Mouse (Mus musculus) liver, embryonic 11.5 days (tissue): ENCODE data around the gene Pgr. TPM values are rescaled to one million over a fixed set of nuclear protein-coding genes. Genes with fewer than 3 reads are reported as not detected.

Source experiments
- ATAC-seq: fragments of 200-750 bp; cut with Nextera tagmentation; replicated peaks from 2 replicates; pipeline ENCODE4 v1.8.0; 2017; ENCODE audit warnings: moderate number of reproducible peaks, mild to moderate bottlenecking, moderate TSS enrichment, moderate library complexity; ENCODE audit not compliant: low FRiP score
- DNase-seq: peaks from one replicate; pipeline ENCODE4 v3.0.0-alpha.2; 2017; ENCODE audit warnings: low spot score
- H3K27ac ChIP-seq: fragments of 300-500 bp; sonication (generic); 2 replicates; pipeline ENCODE4 v1.5.1; 2014; ENCODE audit warnings: mild to moderate bottlenecking, low read depth, low read length, control low read depth
- H3K27me3 ChIP-seq: fragments of 300-500 bp; sonication (generic); replicated peaks from 2 replicates; pipeline ENCODE4 v1.6.1; 2014; ENCODE audit warnings: low read length, mixed read lengths; ENCODE audit not compliant: control insufficient read depth, insufficient read depth
- H3K36me3 ChIP-seq: fragments of 300-500 bp; sonication (generic); 2 replicates; pipeline ENCODE4 v1.6.1; 2014; ENCODE audit warnings: mild to moderate bottlenecking, low read length, moderate library complexity, mixed read lengths; ENCODE audit not compliant: control insufficient read depth, insufficient read depth
- H3K4me1 ChIP-seq: fragments of 300-500 bp; sonication (generic); replicated peaks from 2 replicates; pipeline ENCODE4 v1.6.1; 2014; ENCODE audit warnings: low read length, mixed read lengths; ENCODE audit not compliant: control insufficient read depth, insufficient read depth
- H3K4me2 ChIP-seq: fragments of 300-500 bp; sonication (generic); 2 replicates; pipeline ENCODE4 v1.6.1; 2014; ENCODE audit warnings: mild to moderate bottlenecking, control low read depth, moderate library complexity
- H3K4me3 ChIP-seq: fragments of 300-500 bp; sonication (generic); 2 replicates; pipeline ENCODE4 v1.5.1; 2014; ENCODE audit warnings: low read depth, low read length, control low read depth
- H3K9ac ChIP-seq: fragments of 300-500 bp; sonication (generic); 2 replicates; pipeline ENCODE4 v1.6.1; 2014; ENCODE audit warnings: low read depth, low read length, control low read depth
- H3K9me3 ChIP-seq: fragments of 300-500 bp; sonication (generic); 2 replicates; pipeline ENCODE4 v1.6.1; 2016; ENCODE audit warnings: low read length, inconsistent platforms, mixed read lengths; ENCODE audit not compliant: control insufficient read depth
- WGBS: fragments of 180-500 bp; shearing (Covaris S2); extraction: QIAGEN DNeasy Blood & Tissue Kit; methylation state at CpG from one replicate; pipeline ENCODE4 v1.1.7; 2014; 5-methylcytosine and 5-hydroxymethylcytosine counted together
- polyA plus RNA-seq: library from polyadenylated mRNA; unstranded; fragments of >200 nt; fragmentation: Nextera tagmentation; extraction: Ambion mirVana; gene quantifications from 2 replicates; pipeline ENCODE4 v1.2.1, GENCODE M21; 2014

Gene Pgr
- polyA plus RNA-seq, 1 experiment from 2014 or later: 0.03 TPM

GRCm38 (mm10) chr9:8927561-8927960 lies 27.9 kb downstream of the Pgr start:
- Histone ChIP-seq H3K9me3 (no peaks in the 10 kb centered on the region), H3K4me1 (no peaks in the 10 kb centered on the region), H3K4me2 (no peak overlapping the region), H3K4me3 (no peak overlapping the region), H3K9ac (no peak overlapping the region), H3K36me3 (no peaks in the 10 kb centered on the region), H3K27me3 (no peaks in the 10 kb centered on the region), H3K27ac (no peak overlapping the region)
- WGBS: 73% methylated on average over 2 of the region's 2 CpGs
- ATAC-seq (no peak), DNase-seq (no peak)

GRCm38 (mm10) chr9:8937753-8938152 lies 38.1 kb downstream of the Pgr start:
- H3K4me2 ChIP-seq: no peak overlapping the region
- no peaks in the 10 kb centered on the region for H3K9me3 ChIP-seq
- H3K4me1 ChIP-seq: no peaks in the 10 kb centered on the region
- ATAC-seq: no peak
- no peak overlapping the region for H3K27ac ChIP-seq
- no peak for DNase-seq
- no peaks in the 10 kb centered on the region for H3K27me3 ChIP-seq
- WGBS: 21% methylated on average over 1 of the region's 1 CpGs
- H3K36me3 ChIP-seq: no peaks in the 10 kb centered on the region
- H3K4me3 ChIP-seq: no peak overlapping the region
- no peak overlapping the region for H3K9ac ChIP-seq

- Histone ChIP-seq H3K4me2 (no peak overlapping the region), H3K9me3 (no peaks in the 10 kb centered on the region), H3K36me3 (no peaks in the 10 kb centered on the region), H3K4me3 (no peak overlapping the region), H3K4me1 (no peaks in the 10 kb centered on the region), H3K27ac (no peak overlapping the region), H3K27me3 (no peaks in the 10 kb centered on the region), H3K9ac (no peak overlapping the region)
- ATAC-seq: no peak
- DNase-seq: no peak
Observed at GRCm38 (mm10) chr9:8953306-8953705, 53.7 kb downstream of the Pgr start.

- Histone ChIP-seq H3K9me3 (no peaks in the 10 kb centered on the region), H3K4me1 (no peaks in the 10 kb centered on the region), H3K4me2 (no peak overlapping the region), H3K36me3 (no peaks in the 10 kb centered on the region), H3K4me3 (no peak overlapping the region), H3K27me3 (no peaks in the 10 kb centered on the region), H3K9ac (no peak overlapping the region), H3K27ac (no peak overlapping the region)
- WGBS: 59% methylated on average over 8 of the region's 8 CpGs
- DNase-seq (no peak), ATAC-seq (no peak)
Observed at GRCm38 (mm10) chr9:8964512-8965133, 65.0 kb downstream of the Pgr start.

- 63% methylated on average over 7 of the region's 7 CpGs for WGBS
- Histone ChIP-seq H3K9ac (no peak overlapping the region), H3K27ac (no peak overlapping the region), H3K4me3 (no peak overlapping the region), H3K27me3 (no peaks in the 10 kb centered on the region), H3K4me1 (no peaks in the 10 kb centered on the region), H3K9me3 (no peaks in the 10 kb centered on the region), H3K36me3 (no peaks in the 10 kb centered on the region), H3K4me2 (no peak overlapping the region)
- no peak for DNase-seq
- no peak for ATAC-seq
Observed at GRCm38 (mm10) chr9:8970240-8970639, 70.6 kb downstream of the Pgr start.

GRCm38 (mm10) chr9:8971491-8971890 lies 71.9 kb downstream of the Pgr start, which contains the start of gene Gm16485:
TSS of gene Gm16485 (plus strand) at chr9:8971791.
- H3K4me2 ChIP-seq: no peak within 1 kb of the TSS
- H3K4me1 ChIP-seq: no peaks in the 10 kb centered on the region
- H3K27me3 ChIP-seq: no peaks in the 10 kb centered on the region
- no peak within 1 kb of the TSS for H3K4me3 ChIP-seq
- H3K9me3 ChIP-seq: no peaks in the 10 kb centered on the region
- no peak within 1 kb of the TSS for H3K27ac ChIP-seq
- DNase-seq (no peak), ATAC-seq (no peak)
- no peak within 1 kb of the TSS for H3K9ac ChIP-seq
- WGBS: 56% methylated on average over 2 of the region's 2 CpGs
- no peaks in the 10 kb centered on the region for H3K36me3 ChIP-seq

- H3K9ac ChIP-seq: no peak overlapping the region
- no peaks in the 10 kb centered on the region for H3K36me3 ChIP-seq
- no peaks in the 10 kb centered on the region for H3K4me1 ChIP-seq
- H3K27ac ChIP-seq: no peak overlapping the region
- no peak overlapping the region for H3K4me3 ChIP-seq
- WGBS: 78% methylated on average over 2 of the region's 2 CpGs
- no peak for DNase-seq
- no peak for ATAC-seq
- H3K4me2 ChIP-seq: no peak overlapping the region
- no peaks in the 10 kb centered on the region for H3K9me3 ChIP-seq
- no peaks in the 10 kb centered on the region for H3K27me3 ChIP-seq
Observed at GRCm38 (mm10) chr9:8977775-8978174, 78.1 kb downstream of the Pgr start.

- Histone ChIP-seq H3K4me1 (no peaks in the 10 kb centered on the region), H3K27me3 (no peaks in the 10 kb centered on the region), H3K9me3 (no peaks in the 10 kb centered on the region), H3K9ac (no peak overlapping the region), H3K4me2 (no peak overlapping the region), H3K27ac (no peak overlapping the region), H3K36me3 (no peaks in the 10 kb centered on the region), H3K4me3 (no peak overlapping the region)
- WGBS: 66% methylated on average over 3 of the region's 3 CpGs
- DNase-seq (no peak), ATAC-seq (no peak)
Observed at GRCm38 (mm10) chr9:8982315-8982714, 82.7 kb downstream of the Pgr start.

- no peak overlapping the region for H3K27ac ChIP-seq
- no peak overlapping the region for H3K4me3 ChIP-seq
- DNase-seq (no peak), ATAC-seq (no peak)
- H3K9ac ChIP-seq: no peak overlapping the region
- H3K4me1 ChIP-seq: no peaks in the 10 kb centered on the region
- H3K36me3 ChIP-seq: peaks cover 3% of the 10 kb centered on the region; the same call in 1 of the 2 replicates
- H3K4me2 ChIP-seq: no peak overlapping the region
- no peaks in the 10 kb centered on the region for H3K27me3 ChIP-seq
- no peaks in the 10 kb centered on the region for H3K9me3 ChIP-seq
- 62% methylated on average over 2 of the region's 2 CpGs for WGBS
Observed at GRCm38 (mm10) chr9:8996494-8996893, 96.9 kb downstream of the Pgr start.
